Mouse (Mus musculus) cerebellum, adult 9-10 months (tissue): ENCODE data around the gene Gm49027.
A peak's percentile ranks its signal among the peaks of the same experiment; 100 is the strongest.

Experiments used
- DNase-seq: peaks from one replicate; pipeline ENCODE4 v3.0.0; 2022

Gene Gm49027

DNA sequence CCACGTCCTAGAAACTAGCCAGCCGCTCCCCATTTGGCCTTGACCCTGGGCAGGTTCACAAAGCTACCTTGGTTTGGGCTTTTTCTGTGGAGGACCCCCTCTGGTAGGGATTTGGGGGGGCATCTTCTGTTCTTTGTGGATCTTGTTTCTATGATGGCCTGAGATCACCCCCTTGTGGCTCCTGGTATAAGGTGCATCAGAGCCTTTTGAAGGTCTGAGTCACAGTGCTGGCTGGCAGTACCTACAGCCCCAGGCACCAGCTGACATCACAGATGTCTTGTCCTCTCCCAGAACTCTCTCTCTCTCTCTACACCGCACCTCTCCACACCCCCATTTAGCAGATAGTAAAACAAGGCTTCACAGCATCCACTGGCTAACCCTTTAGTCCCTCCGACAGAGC, 25.6 kb downstream of the Gm49027 start:
- peak; percentile 67 for DNase-seq

DNA sequence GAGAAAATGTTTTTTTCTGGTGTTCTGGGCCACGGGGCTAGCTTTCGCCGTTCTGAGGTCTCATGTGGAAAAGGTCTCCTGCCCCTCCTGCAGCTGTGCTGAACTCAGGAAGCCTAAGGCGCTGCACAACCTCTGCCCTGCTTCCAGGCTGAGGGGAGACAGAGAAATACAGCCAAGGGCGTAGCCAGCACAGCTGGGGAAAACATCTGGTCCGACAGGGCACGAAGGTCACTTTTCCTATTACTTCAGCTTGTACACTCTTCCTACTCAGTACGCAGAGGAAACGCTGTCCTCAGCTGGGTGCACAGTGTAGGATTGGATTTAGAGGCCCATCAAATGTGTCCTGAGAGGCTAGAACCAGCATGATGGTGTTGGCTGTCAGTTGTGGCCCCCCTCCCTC, 35.4 kb downstream of the Gm49027 start:
- no peak for DNase-seq

DNA sequence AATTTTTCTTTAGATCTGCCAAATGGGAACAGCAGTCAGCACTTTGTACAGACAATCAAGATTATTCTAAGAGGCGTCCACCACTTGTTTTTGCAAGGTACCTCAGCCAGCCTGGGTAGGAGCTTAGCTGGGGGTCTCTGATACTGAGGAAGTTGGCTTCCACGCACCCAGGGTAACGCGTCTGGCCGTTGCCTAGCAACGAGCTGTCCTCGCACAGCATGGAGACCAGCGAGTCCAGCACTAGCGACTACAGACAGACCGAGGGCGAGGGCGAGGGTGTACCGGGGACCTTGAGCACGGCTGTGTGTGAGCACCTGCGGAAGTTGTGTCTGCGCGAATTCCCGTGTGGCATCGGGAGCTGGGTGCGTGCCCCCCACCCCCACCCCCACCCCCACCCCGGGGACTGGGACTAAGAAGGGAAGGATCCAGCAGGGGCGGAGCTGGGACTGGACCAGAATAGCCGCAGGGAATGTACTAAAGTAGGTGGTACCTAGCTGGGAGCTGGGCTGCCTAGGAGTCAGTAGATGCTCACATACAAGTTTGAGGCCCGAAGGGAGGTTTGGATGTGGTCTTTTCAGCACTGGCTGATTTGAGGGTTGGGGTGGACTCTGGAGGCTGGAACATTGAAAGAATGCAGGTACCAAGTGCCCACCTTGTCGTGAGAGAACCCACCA, 36.0 kb downstream of the Gm49027 start, which contains the start of the genes Lrrc43 and Il31:
TSS of gene Lrrc43 (plus strand) at position 194 of the 674 bp plus-strand sequence.
TSS of gene Il31 (minus strand) at position 378 of the 674 bp plus-strand sequence.
- no peak for DNase-seq

DNA sequence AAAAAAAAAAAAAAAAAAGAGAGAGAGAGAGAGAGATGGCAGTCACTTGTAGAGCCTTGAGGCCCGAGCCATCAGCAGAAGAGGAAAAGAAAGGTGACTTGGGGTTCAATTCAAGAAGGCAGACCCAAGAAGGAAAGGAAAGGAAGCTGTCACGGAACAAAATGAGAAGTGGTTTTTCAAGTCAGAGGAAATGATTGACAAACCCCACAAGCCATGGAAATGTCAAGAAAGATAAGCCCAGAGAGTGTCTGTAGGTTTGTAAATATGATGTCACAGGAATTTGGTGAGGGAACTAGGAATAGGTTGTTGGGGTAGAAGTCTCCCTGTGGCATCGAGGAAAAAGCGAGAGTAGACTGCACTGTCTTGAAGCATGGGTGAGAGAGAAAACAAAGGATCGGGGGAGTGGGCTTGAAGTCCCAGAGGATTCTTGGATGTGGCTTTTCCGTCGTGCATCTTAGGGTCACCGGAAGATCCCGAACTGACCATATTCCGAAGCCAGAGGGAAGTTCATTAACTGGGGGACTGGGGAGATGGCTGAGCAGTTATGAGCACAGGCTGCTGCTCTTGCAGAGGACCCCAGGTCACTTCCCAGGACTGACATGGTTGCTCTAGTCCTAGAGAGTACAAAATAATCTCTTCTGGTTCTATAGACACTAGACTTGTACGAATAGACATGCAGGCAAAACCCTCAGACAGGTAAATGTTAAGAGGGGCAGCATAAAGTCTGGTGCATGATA, 37.5 kb downstream of the Gm49027 start:
- DNase-seq = no peak

DNA sequence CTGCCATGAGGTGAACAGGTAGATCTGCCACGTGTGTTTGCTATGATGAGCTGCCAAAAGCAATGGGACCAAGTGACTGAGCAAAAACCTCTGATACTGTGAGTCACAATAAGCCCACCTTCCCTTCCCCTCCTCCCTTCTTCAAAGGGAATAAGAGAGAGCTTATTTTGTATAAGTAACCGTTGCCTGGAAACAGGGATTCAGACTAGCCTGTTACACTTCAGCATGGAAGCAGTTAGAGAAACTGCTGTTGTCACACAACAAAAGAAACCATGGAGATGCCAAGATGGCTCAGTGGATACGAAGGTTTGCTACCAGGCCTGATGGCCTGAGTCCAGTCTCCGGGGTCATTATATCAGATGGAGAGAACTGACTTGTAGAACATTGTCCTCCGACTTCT, 51.5 kb downstream of the Gm49027 start:
- DNase-seq = no peak

DNA sequence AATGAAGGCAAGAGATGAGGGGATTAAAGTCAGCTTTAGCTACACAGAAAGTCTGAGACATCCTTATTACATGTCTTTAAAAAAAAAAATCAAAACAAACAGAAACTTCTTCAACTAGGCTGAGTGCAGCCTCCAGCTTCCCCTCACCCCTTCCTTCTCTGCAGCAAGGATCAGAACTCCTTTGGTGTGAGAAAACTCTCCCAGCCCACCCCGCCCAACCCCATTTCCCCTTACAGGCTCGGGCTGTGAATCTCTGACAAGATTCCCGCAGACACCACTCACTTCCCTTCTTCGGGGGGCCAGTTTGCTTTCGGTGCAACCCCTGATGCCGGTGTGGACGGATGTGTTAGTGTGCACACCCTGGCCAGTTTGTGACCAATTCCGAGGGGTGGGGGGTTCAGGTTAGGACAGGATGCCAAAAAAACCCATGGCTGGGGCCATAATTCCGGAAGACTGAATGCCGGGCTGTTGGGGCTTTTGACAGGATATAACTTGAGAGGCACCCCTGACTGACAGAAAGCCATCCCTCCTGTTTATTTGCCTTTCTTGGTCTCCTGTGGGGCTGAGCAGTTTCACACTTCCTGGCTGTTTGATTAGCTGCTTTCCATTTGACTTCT, 54.4 kb downstream of the Gm49027 start:
- DNase-seq = no peak

DNA sequence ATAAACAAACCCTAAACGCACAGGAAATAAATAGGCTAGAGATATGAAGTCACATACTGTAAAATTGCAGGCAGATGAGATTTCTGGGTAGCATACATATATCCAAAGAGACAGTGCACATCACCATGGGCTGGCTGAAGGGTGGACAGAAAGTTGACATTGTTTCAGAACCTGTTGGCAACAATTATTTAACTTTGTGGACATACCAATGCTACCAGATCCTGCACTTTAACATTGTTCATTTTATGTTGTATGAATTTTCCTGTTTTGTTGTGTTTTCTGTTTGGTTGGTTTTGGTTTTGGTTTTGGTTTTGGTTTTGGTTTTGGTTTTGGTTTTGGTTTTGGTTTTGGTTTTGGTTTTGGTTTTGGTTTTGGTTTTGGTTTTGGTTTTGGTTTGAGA, 60.6 kb downstream of the Gm49027 start:
- DNase-seq = no peak
